Mouse (Mus musculus) mammary gland, adult 2 months (tissue): Measurements from ENCODE around the gene Gm10392. TPM values are rescaled to one million over a fixed set of nuclear protein-coding genes. Genes with fewer than 3 reads are reported as not detected.

ENCODE experiments used
- polyA plus RNA-seq: library from polyadenylated mRNA; depleted of rRNA; stranded (reverse); fragments of >200 nt; gene quantifications from 2 replicates; pipeline ENCODE4 v1.2.3, GENCODE M21; 2012; ENCODE audit warnings: low replicate concordance; rRNA removed

The Gm10392 gene
- polyA plus RNA-seq: 0.13 and 0.19 TPM in 2 replicates

GRCm38 (mm10) chr11:77519043-77519442 is at the start of gene Gm10392:
Gm10392 (minus strand) TSS chr11:77519198.

GRCm38 (mm10) chr11:77515637-77516552 is 3.1 kb downstream of the Gm10392 start, which contains the start of gene Trp53i13:
Trp53i13 (minus strand) TSS chr11:77515980.

GRCm38 (mm10) chr11:77514832-77515636 is 4.0 kb downstream of the Gm10392 start, which contains the start of gene Abhd15:
Abhd15 (plus strand) TSS chr11:77515121.

GRCm38 (mm10) chr11:77493512-77494343 is 25.3 kb downstream of the Gm10392 start, which contains the start of gene Git1:
Git1 (plus strand) TSS chr11:77493562.

GRCm38 (mm10) chr11:77489591-77490235 is 29.3 kb downstream of the Gm10392 start, which contains the start of gene Ankrd13b:
Ankrd13b (minus strand) TSS chr11:77489678.

Other genes with a start within 250 kb of the Gm10392 start
- gene Coro6, start 56.8 kb downstream of the Gm10392 start, polyA plus RNA-seq: 15.7 and 67.0 TPM in 2 replicates
- gene Ankrd13b, start 29.5 kb downstream of the Gm10392 start, polyA plus RNA-seq: 34.9 and 45.6 TPM in 2 replicates
- 60.1 and 92.3 TPM in 2 replicates for gene Git1, start 25.6 kb downstream of the Gm10392 start, polyA plus RNA-seq
- gene Abhd15, start 4.1 kb downstream of the Gm10392 start, polyA plus RNA-seq: 24.1 and 48.2 TPM in 2 replicates
- gene Trp53i13, start 3.2 kb downstream of the Gm10392 start, polyA plus RNA-seq: 32.3 and 56.0 TPM in 2 replicates
- 3.4 and 8.1 TPM in 2 replicates for gene Taok1, start 88.6 kb upstream of the Gm10392 start, polyA plus RNA-seq
- gene Nufip2, start 167.0 kb upstream of the Gm10392 start, polyA plus RNA-seq: 13.6 and 24.4 TPM in 2 replicates
- not detected in 2 replicates for gene Cryba1, start 206.1 kb upstream of the Gm10392 start, polyA plus RNA-seq
- gene Myo18a, start 244.0 kb upstream of the Gm10392 start, polyA plus RNA-seq: 47.0 and 51.8 TPM in 2 replicates